Mouse (Mus musculus) skeletal muscle tissue, postnatal 0 days (tissue): Measurements from ENCODE around the gene Ift122. TPM values are rescaled to one million over a fixed set of nuclear protein-coding genes. Genes with fewer than 3 reads are reported as not detected.

Experiments used
- polyA plus RNA-seq: library from polyadenylated mRNA; unstranded; fragments of >200 nt; fragmentation: Nextera tagmentation; extraction: Ambion mirVana; gene quantifications from 2 replicates; pipeline ENCODE4 v1.2.1, GENCODE M21; 2015

Gene Ift122
- polyA plus RNA-seq = 16.3 and 19.9 TPM in 2 replicates

DNA sequence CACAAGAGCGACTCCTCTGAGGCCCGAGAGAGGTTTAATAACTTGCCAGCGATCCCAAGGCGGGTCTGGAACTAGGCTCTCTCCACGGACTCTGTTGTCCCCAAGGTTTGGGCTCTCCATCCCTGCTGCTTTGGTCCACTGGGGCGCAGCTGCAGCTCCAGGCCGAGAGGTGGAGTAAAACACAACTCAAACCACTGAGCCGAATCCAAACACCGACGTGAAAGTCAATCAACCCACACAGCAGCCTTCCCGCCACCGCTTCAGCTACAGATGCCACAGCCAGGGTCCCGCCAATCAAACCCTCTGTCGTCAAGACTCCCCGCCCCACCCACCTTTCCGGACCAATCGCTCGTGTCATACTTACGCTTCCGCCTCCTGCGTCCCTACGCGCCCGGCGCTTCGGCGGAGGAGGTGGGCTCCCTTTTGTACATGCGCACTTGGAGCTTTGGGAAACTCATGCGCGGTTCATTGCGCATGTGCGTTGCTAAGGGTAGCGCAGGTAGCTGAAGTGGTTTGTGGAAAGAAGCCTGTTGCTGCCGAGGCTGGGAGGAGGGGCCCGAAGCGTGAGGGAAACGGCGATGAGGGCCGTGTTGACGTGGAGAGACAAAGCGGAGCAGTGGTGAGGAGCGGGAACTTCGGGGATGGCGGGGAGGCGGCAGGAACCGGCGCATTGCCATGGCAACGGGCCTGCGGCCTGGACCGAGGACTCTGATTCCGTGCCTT is at the start of gene Ift122, which contains the start of gene Mbd4:
Ift122 (plus strand) TSS at position 380 of the 723 bp plus-strand sequence.
Mbd4 (minus strand) TSS at position 281 of the 723 bp plus-strand sequence.

DNA sequence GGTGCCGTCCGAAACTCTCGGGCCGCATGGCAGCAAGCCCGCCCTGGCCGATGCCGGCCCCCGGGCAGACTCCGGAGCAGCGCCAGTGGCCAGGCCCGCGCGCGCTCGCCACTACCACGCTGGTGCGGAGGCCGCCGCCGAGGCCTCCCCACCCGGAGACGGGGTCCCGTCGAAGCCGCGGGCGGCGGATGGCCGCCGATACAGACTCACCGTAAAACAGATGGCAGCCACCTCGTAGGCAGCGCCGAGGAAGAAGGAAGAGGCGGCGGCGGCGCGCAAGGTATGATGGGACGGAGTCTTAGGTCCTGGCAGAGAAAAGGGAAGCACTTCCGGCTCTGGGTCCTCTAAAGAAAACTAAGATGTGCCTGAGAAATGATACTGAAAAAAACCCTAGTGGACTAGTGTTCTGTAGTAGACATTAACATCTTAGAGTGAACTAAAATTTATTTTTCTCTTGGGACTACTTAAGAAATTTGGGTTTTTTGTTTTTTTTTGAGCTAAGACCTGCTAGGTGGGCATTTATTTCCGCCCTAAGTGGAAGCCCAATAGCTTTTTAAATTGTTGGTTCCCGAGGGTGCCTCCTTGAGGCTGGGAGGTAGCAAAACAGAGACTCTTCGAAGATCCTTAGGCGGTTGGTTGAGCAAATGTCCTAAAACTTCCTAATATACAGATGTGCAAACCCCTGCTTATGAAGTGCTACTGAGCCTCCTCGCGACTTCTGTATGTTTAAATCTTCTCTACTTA is 44.6 kb upstream of the Ift122 start, which contains the start of gene Rpl32:
Rpl32 (minus strand) TSS at position 260 of the 744 bp plus-strand sequence.

DNA sequence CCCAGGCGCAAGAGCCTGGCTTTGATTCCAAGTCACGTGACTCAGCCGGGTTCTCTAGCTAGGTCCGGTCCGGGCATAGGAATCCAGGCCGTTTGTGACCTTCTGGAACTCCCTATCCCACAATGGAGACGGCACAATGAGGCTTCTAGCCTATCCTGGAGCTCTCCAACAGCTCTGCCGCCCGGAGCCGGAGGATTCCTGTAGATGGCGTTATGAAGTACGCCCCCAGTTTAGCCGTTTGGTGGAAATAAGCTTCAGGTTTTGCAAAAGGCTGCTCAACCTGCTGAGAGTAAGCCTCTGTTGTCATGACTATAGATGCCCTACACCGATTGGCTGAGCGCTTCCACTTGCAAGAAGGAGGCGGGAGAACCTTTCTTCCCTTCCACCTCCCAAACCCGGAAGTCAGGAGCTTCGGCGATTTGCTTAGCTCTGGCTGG is 15.1 kb upstream of the Ift122 start, which contains the start of gene Efcab12:
Efcab12 (minus strand) TSS at position 252 of the 437 bp plus-strand sequence.

DNA sequence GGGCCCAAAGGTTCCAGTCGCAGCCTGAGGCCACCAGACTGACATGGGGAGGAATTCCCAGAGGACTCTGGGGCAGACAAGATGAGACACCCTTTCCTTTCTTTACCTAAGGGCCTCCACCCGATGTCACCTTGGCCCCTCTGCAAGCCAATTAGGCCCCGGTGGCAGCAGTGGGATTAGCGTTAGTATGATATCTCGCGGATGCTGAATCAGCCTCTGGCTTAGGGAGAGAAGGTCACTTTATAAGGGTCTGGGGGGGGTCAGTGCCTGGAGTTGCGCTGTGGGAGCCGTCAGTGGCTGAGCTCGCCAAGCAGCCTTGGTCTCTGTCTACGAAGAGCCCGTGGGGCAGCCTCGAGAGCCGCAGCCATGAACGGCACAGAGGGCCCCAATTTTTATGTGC is 78.4 kb downstream of the Ift122 start, which contains the start of gene Rho:
Rho (plus strand) TSS at position 110 of the 400 bp plus-strand sequence.

DNA sequence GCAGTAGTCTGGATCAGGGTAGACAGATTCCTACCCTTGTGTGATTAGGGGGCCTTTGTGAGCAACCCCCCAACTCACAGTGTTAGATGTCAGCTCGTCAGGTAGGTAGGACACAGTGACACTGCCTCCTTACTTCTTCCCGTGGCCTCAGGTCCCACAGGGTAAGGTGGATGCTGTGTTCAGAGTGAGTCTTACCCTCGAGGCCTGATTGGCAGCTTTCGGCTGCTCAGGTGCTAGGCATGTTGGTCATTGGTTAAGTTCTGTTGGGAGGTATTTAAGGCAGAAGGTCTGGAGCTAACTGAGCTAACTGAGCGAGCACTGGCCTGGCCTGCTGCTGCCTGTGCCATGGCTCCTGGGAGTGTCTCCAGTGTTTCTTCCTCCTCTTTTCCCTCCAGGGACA is 91.4 kb downstream of the Ift122 start, which contains the start of gene H1foo:
H1foo (plus strand) TSS at position 301 of the 400 bp plus-strand sequence.

Other genes starting within 250 kb of the Ift122 start
- gene Raf1, start 176.8 kb upstream of the Ift122 start, polyA plus RNA-seq = 59.4 and 62.5 TPM in 2 replicates
- 0.74 and 4.3 TPM in 2 replicates for gene Tmem40, start 91.1 kb upstream of the Ift122 start, polyA plus RNA-seq
- gene Cand2, start 78.9 kb upstream of the Ift122 start, polyA plus RNA-seq = 38.3 and 41.7 TPM in 2 replicates
- gene Rpl32, start 44.7 kb upstream of the Ift122 start, polyA plus RNA-seq = 1,517 and 1,545 TPM in 2 replicates
- gene Efcab12, start 15.1 kb upstream of the Ift122 start, polyA plus RNA-seq = 0.12 and 0.27 TPM in 2 replicates
- gene Mbd4, start 99 bp upstream of the Ift122 start, polyA plus RNA-seq = 4.6 and 5.0 TPM in 2 replicates
- 0.10 and 0.29 TPM in 2 replicates for gene Rho, start 78.3 kb downstream of the Ift122 start, polyA plus RNA-seq
- gene H1foo, start 91.5 kb downstream of the Ift122 start, polyA plus RNA-seq = not detected in 2 replicates
- 14.4 and 14.9 TPM in 2 replicates for gene Plxnd1, start 141.5 kb downstream of the Ift122 start, polyA plus RNA-seq